Comparison of ENCODE assay signal across 10 mouse cellular contexts in genomic region chr10:80421651-80422472, GRCm38 (mm10). TPM values are rescaled to one million over a fixed set of nuclear protein-coding genes. Genes with fewer than 3 reads are reported as not detected.
DNase-seq lines count a peak whose midpoint lies in the region; ATAC-seq and TF ChIP-seq lines count a peak whose summit lies in the region.
"Had no signal": no experiment of that assay in that cellular context is flagged by ENCODE, and none has a peak within 500 bp of the region (broad histone marks: within the 10 kb centered on the region; RNA-seq: fewer than 3 reads in every experiment).

No protein-coding gene starts in this region.

- H3K4me1 ChIP-seq in heart, embryonic 14.5 days (ENCODE audit: control insufficient read depth in 2 of 2, insufficient read depth in 2 of 2, low read length in 2 of 2) = peaks cover 16 to 32% of the 10 kb centered on the region in 2 experiments
- 0 out of 2 replicates have a peak, but pooled peaks cover 9% of the 10 kb centered on the region for H3K4me1 ChIP-seq in intestine, postnatal 0 days (replicated peaks; ENCODE audit: control insufficient read depth, insufficient read depth, low read length)
- H3K4me1 ChIP-seq in spleen, adult 2 months (ENCODE audit: control insufficient read depth, insufficient read depth, insufficient read length) = no peaks in the 10 kb centered on the region; the same call in 1 of the 2 replicates

- intact Hi-C loops in heart, postnatal 36 days (cut with DNase I) = no loop called here

- H3K4me2 ChIP-seq in heart, embryonic 14.5 days (ENCODE audit: low read length) = no peak overlapping the region
- peak overlapping the region; percentile 44 for H3K4me2 ChIP-seq in intestine, postnatal 0 days (replicated peaks; ENCODE audit: low read depth)

- TF ChIP-seq POLR2A in brain, embryonic 14.5 days (IDR thresholded peaks at IDR 0.05; ENCODE audit: borderline replicate concordance, extremely low read depth, insufficient read depth, insufficient read length, poor library complexity, severe bottlenecking) = no peak
- TF ChIP-seq POLR2A in spleen, adult 2 months (IDR thresholded peaks at IDR 0.05; ENCODE audit: low read depth, low read length) = no peak

- no peak for ATAC-seq in heart, embryonic 14.5 days (ENCODE audit: insufficient number of reproducible peaks, insufficient read depth, low FRiP score, low read depth)
- peak; percentile 56 for ATAC-seq in intestine, postnatal 0 days

- WGBS in heart, embryonic 14.5 days = 86% methylated on average over 9 of the region's 9 CpGs
- whole genome bisulfite sequencing in intestine, postnatal 0 days = 57% methylated on average over 8 of the region's 9 CpGs
- WGBS in spleen, adult 2 months = 83% methylated on average over 9 of the region's 9 CpGs

- no peak for TF ChIP-seq CTCF in brain, embryonic 14.5 days (IDR thresholded peaks at IDR 0.05; ENCODE audit: borderline replicate concordance, extremely low read depth, insufficient read depth, insufficient read length)
- no peak for TF ChIP-seq CTCF in intestine, postnatal 0 days (IDR thresholded peaks at IDR 0.05; ENCODE audit: low read depth)
- TF ChIP-seq CTCF in spleen, adult 2 months (IDR thresholded peaks at IDR 0.05; ENCODE audit: extremely low read depth, insufficient read depth, insufficient read length, insufficient replicate concordance) = no peak

- H3K36me3 ChIP-seq in heart, embryonic 14.5 days (ENCODE audit: control insufficient read depth, insufficient read depth, low read length) = peaks cover 100% of the 10 kb centered on the region
- peaks cover 67% of the 10 kb centered on the region for H3K36me3 ChIP-seq in intestine, postnatal 0 days (ENCODE audit: control insufficient read depth, insufficient read depth)
- H3K36me3 ChIP-seq in spleen, adult 2 months (ENCODE audit: control insufficient read depth, insufficient read depth, low read length) = peaks cover 61% of the 10 kb centered on the region

- no peak overlapping the region for H3K27ac ChIP-seq in heart, embryonic 14.5 days (replicated peaks in 1 of 2; ENCODE audit: control insufficient read depth in 1 of 2, insufficient read depth in 1 of 2, low read depth in 2 of 2, low read length in 2 of 2)
- peak overlapping the region; percentile 76; the same call in 1 of the 2 replicates for H3K27ac ChIP-seq in intestine, postnatal 0 days (ENCODE audit: low read depth, low read length)
- H3K27ac ChIP-seq in spleen, adult 2 months (ENCODE audit: insufficient read depth, low read length) = peak overlapping the region; percentile 26; the same call in 1 of the 2 replicates

- no peak for DNase-seq in heart, postnatal 36 days
- DNase-seq in brain, embryonic 14.5 days (ENCODE audit: low read depth) = peak; percentile 58
- DNase-seq in spleen, adult 2 months (ENCODE audit: low read depth in 1 of 2, low spot score in 2 of 2) = no peak
- no peak for DNase-seq in layer of hippocampus, postnatal 36 days
- no peak for DNase-seq in lung, postnatal 14 days
- no peak for DNase-seq in lung, postnatal 36 days
- DNase-seq: left cerebral cortex, postnatal 4 days had no signal

- peak overlapping the region; percentile 11; the same call in 1 of the 2 replicates for H3K9ac ChIP-seq in heart, embryonic 14.5 days (ENCODE audit: low read length)
- no peak overlapping the region for H3K9ac ChIP-seq in intestine, postnatal 0 days (ENCODE audit: low read depth, low read length)

- H3K9me3 ChIP-seq in heart, embryonic 14.5 days (ENCODE audit: control insufficient read depth, low read length) = peaks cover 4% of the 10 kb centered on the region; the same call in 1 of the 2 replicates
- no peaks in the 10 kb centered on the region for H3K9me3 ChIP-seq in intestine, postnatal 0 days (ENCODE audit: control insufficient read depth)

- no peaks in the 10 kb centered on the region for H3K27me3 ChIP-seq in heart, embryonic 14.5 days (ENCODE audit: control insufficient read depth, insufficient read depth, low read length)
- H3K27me3 ChIP-seq in intestine, postnatal 0 days (replicated peaks; ENCODE audit: control insufficient read depth, insufficient read depth, low read length) = no peaks in the 10 kb centered on the region
- H3K27me3 ChIP-seq in spleen, adult 2 months (ENCODE audit: control insufficient read depth, insufficient read depth, low read length) = no peaks in the 10 kb centered on the region

- H3K4me3 ChIP-seq in heart, embryonic 14.5 days (ENCODE audit: control insufficient read depth in 1 of 2, insufficient read depth in 1 of 2, low read depth in 1 of 2, low read length in 2 of 2) = no peak overlapping the region
- H3K4me3 ChIP-seq in intestine, postnatal 0 days (ENCODE audit: low read depth, low read length) = no peak overlapping the region
- no peak overlapping the region for H3K4me3 ChIP-seq in spleen, adult 2 months (ENCODE audit: extremely low read depth, insufficient read depth, insufficient read length)
- H3K4me3 ChIP-seq: myocyte had no signal

RNA-seq across cellular contexts. Expression of gene Tcf3, which starts 11.6 kb away (rescaled TPM):
- polyA plus RNA-seq in heart, embryonic 14.5 days (2014; fragmentation: Nextera tagmentation; extraction: Ambion mirVana) = 48.6 and 54.0 TPM in 2 replicates
- 10 to 100 TPM; 17.9 to 20.9 TPM for total RNA-seq in heart, postnatal 36 days (2021)
- polyA plus RNA-seq in brain, embryonic 14.5 days (2012; rRNA removed) = 128 and 138 TPM in 2 replicates
- 34.1 and 34.5 TPM in 2 replicates for polyA plus RNA-seq in intestine, postnatal 0 days (2015; fragmentation: Nextera tagmentation; extraction: Ambion mirVana)
- polyA plus RNA-seq in spleen, adult 2 months (2012; rRNA removed) = 173 and 240 TPM in 2 replicates
- total RNA-seq in layer of hippocampus, postnatal 36 days (2021) = 10 to 100 TPM; 30.5 to 30.6 TPM

RNA-seq across cellular contexts. Expression of gene Uqcr11, which starts 15.2 kb away (rescaled TPM):
- 2,007 and 2,169 TPM in 2 replicates for polyA plus RNA-seq in heart, embryonic 14.5 days (2014; fragmentation: Nextera tagmentation; extraction: Ambion mirVana)
- 1,000 to 10,000 TPM; 1,920 to 2,020 TPM for total RNA-seq in heart, postnatal 36 days (2021)
- polyA plus RNA-seq in brain, embryonic 14.5 days (2012; rRNA removed) = 597 and 852 TPM in 2 replicates
- polyA plus RNA-seq in intestine, postnatal 0 days (2015; fragmentation: Nextera tagmentation; extraction: Ambion mirVana) = 1,032 and 1,082 TPM in 2 replicates
- 399 and 753 TPM in 2 replicates for polyA plus RNA-seq in spleen, adult 2 months (2012; rRNA removed)
- total RNA-seq in layer of hippocampus, postnatal 36 days (2021) = 100 to 1,000 TPM; 443 to 467 TPM

RNA-seq across cellular contexts. Expression of gene Mbd3, which starts 22.5 kb away (rescaled TPM):
- 116 and 125 TPM in 2 replicates for polyA plus RNA-seq in heart, embryonic 14.5 days (2014; fragmentation: Nextera tagmentation; extraction: Ambion mirVana)
- total RNA-seq in heart, postnatal 36 days (2021) = 10 to 100 TPM; 82.1 to 82.2 TPM
- polyA plus RNA-seq in brain, embryonic 14.5 days (2012; rRNA removed) = 265 and 292 TPM in 2 replicates
- 48.0 and 51.0 TPM in 2 replicates for polyA plus RNA-seq in intestine, postnatal 0 days (2015; fragmentation: Nextera tagmentation; extraction: Ambion mirVana)
- 110 and 124 TPM in 2 replicates for polyA plus RNA-seq in spleen, adult 2 months (2012; rRNA removed)
- 100 to 1,000 TPM; 148 to 156 TPM for total RNA-seq in layer of hippocampus, postnatal 36 days (2021)

RNA-seq across cellular contexts. Expression of gene Mex3d, which starts 34.4 kb away (rescaled TPM):
- polyA plus RNA-seq in heart, embryonic 14.5 days (2014; fragmentation: Nextera tagmentation; extraction: Ambion mirVana) = 3.9 and 6.3 TPM in 2 replicates
- total RNA-seq in heart, postnatal 36 days (2021) = 1 to 10 TPM; 8.1 to 8.6 TPM
- 112 and 115 TPM in 2 replicates for polyA plus RNA-seq in brain, embryonic 14.5 days (2012; rRNA removed)
- polyA plus RNA-seq in intestine, postnatal 0 days (2015; fragmentation: Nextera tagmentation; extraction: Ambion mirVana) = 3.2 and 4.2 TPM in 2 replicates
- polyA plus RNA-seq in spleen, adult 2 months (2012; rRNA removed) = 13.4 and 22.6 TPM in 2 replicates
- 10 to 100 TPM; 18.2 to 18.4 TPM for total RNA-seq in layer of hippocampus, postnatal 36 days (2021)

Comparison
In these comparisons a context has a peak if more than half of its experiments do, and no peak if none do; other contexts are left out.
1. H3K27ac ChIP-seq: peak in intestine, postnatal 0 days (single experiment) and spleen, adult 2 months (single experiment); none in heart, embryonic 14.5 days (0 of 2).